Comparison of ENCODE assay signal across 8 mouse cellular contexts in the genomic region with DNA sequence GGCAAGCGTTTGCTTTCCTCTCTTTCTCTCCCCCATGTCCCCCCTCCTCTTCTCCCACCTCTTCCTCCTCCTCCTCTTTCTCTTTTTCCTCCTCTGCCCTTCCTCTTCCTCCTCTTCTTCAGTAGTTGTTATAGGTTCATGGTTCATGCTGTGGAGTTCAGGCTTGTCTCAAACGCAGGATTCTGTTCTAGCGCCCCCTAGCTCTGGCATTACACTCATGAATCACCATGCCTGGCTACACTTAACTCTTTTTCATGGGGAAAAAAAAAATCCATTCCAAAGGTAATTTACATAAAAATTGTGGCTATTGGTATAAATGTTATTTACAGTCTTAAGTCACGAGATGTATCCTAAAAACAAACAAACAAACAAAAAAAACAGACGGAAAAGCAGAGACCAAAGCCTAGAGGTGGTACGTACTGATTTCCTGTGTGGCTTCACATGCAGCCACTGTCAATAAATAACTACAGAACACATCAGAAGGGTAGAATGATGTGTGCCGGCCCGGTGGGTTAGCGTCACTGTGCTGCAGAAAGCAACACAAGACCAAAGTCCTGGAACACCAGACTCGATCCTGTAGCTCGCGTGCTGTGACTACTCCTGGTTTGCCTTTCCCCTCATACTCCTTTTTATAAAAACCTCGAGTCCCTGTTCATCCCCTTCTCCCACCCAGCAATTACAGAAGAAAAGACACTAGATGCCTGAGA. TPM values are rescaled to one million over a fixed set of nuclear protein-coding genes. Genes with fewer than 3 reads are reported as not detected.
A peak's percentile ranks its signal among the peaks of the same experiment; 100 is the strongest.
DNase-seq lines count a peak whose midpoint lies in the region; ATAC-seq and TF ChIP-seq lines count a peak whose summit lies in the region.

No protein-coding gene starts in this region.

- no peak overlapping the region for H3K27ac ChIP-seq in forebrain, embryonic 14.5 days (ENCODE audit: low read depth, low read length)
- H3K27ac ChIP-seq in lung, embryonic 14.5 days (ENCODE audit: low read depth), result no peak overlapping the region

- H3K4me1 ChIP-seq in forebrain, embryonic 14.5 days (ENCODE audit: control insufficient read depth, insufficient read depth, low read length), result peaks cover 48% of the 10 kb centered on the region
- H3K4me1 ChIP-seq in lung, embryonic 14.5 days (ENCODE audit: insufficient read depth), result no peaks in the 10 kb centered on the region

- 55% methylated on average over 13 of the region's 13 CpGs for WGBS in forebrain, embryonic 14.5 days
- WGBS in lung, embryonic 14.5 days, result 55% methylated on average over 13 of the region's 13 CpGs

- no peaks in the 10 kb centered on the region for H3K27me3 ChIP-seq in forebrain, embryonic 14.5 days (replicated peaks; ENCODE audit: control insufficient read depth, insufficient read depth, low read length)
- no peaks in the 10 kb centered on the region for H3K27me3 ChIP-seq in lung, embryonic 14.5 days (ENCODE audit: insufficient read depth, low read length)

- no peaks in the 10 kb centered on the region for H3K36me3 ChIP-seq in forebrain, embryonic 14.5 days (ENCODE audit: control insufficient read depth, insufficient read depth, low read length)
- H3K36me3 ChIP-seq in lung, embryonic 14.5 days (ENCODE audit: insufficient read depth), result no peaks in the 10 kb centered on the region

- H3K9ac ChIP-seq in forebrain, embryonic 14.5 days (ENCODE audit: low read length), result no peak overlapping the region
- no peak overlapping the region for H3K9ac ChIP-seq in lung, embryonic 14.5 days

- DNase-seq in cerebellum, postnatal 10 days, result peak; percentile 76 to 85
- DNase-seq in cerebellum, adult 9-10 months, result no peak
- peak; percentile 66 for DNase-seq in left cerebral cortex, postnatal 4 days
- no peak for DNase-seq in left cerebral cortex, adult 11 months (ENCODE audit: low spot score)
- DNase-seq in MN1 (ENCODE audit: low spot score), result peak; percentile 33
- peak; percentile 73 for DNase-seq in forebrain, embryonic 14.5 days (ENCODE audit: low spot score)
- peak; percentile 79 for DNase-seq in lung, embryonic 14.5 days
- no peak for DNase-seq in frontal cortex, postnatal 25 days (ENCODE audit: low spot score in 2 of 2)

- peak; percentile 69 for TF ChIP-seq CTCF in lung, embryonic 14.5 days (IDR thresholded peaks at IDR 0.05; ENCODE audit: low read depth)

- intact Hi-C loops in left cerebral cortex, postnatal 4 days (cut with DNase I), result loop anchor here (10.0 kb wide), 1 partner anchor 128 kb away; a partner anchor contains a TSS

- no peak overlapping the region for H3K4me2 ChIP-seq in forebrain, embryonic 14.5 days (ENCODE audit: low read length)
- H3K4me2 ChIP-seq in lung, embryonic 14.5 days, result no peak overlapping the region

- no peak for ATAC-seq in forebrain, embryonic 14.5 days
- ATAC-seq in lung, embryonic 14.5 days (ENCODE audit: insufficient read depth), result no peak

- H3K9me3 ChIP-seq in forebrain, embryonic 14.5 days (replicated peaks; ENCODE audit: control insufficient read depth, low read length), result no peaks in the 10 kb centered on the region
- no peaks in the 10 kb centered on the region for H3K9me3 ChIP-seq in lung, embryonic 14.5 days (ENCODE audit: low read depth, low read length)

- no peak overlapping the region for H3K4me3 ChIP-seq in forebrain, embryonic 14.5 days (ENCODE audit: low read depth, low read length)
- H3K4me3 ChIP-seq in lung, embryonic 14.5 days (ENCODE audit: low read depth, low read length), result no peak overlapping the region

RNA-seq across cellular contexts. Expression of a gene that starts 3.4 kb away (rescaled TPM):
- total RNA-seq in left cerebral cortex, postnatal 4 days (2021), result 10 to 100 TPM; 28.0 to 36.5 TPM
- polyA plus RNA-seq in forebrain, embryonic 14.5 days (2014; fragmentation: Nextera tagmentation; extraction: Ambion mirVana), result 21.8 and 22.1 TPM in 2 replicates
- 13.9 and 14.8 TPM in 2 replicates for polyA plus RNA-seq in lung, embryonic 14.5 days (2014; fragmentation: Nextera tagmentation; extraction: Ambion mirVana)

Comparison
In these comparisons a context has a peak if more than half of its experiments do, and no peak if none do; other contexts are left out.
1. DNase-seq: peak in cerebellum, postnatal 10 days (2 of 2), left cerebral cortex, postnatal 4 days (single experiment), MN1 (single experiment), forebrain, embryonic 14.5 days (single experiment) and lung, embryonic 14.5 days (single experiment); none in cerebellum, adult 9-10 months (single experiment), left cerebral cortex, adult 11 months (single experiment) and frontal cortex, postnatal 25 days (0 of 2).